20 mouse cellular contexts compared by ENCODE assay signal in the genomic region with DNA sequence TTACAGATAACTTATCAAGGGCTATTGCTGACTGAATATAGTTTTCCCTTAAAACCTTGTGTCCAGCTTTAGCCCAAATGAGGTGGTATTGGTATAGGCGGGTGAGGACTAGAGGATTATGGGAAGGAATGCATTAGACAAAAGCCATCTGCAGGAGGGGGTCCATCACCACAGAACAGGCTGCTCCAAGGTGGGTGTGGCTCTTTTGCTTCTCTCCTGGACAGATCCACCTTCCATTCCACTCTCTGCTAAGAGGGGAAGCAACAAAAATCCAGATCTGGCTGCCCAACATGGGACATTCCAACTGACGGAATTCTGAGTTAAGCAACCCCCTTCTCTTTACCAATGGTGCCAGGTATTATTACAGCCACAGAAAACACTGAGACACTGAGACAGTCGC. TPM values are rescaled to one million over a fixed set of nuclear protein-coding genes. Genes with fewer than 3 reads are reported as not detected.
DNase-seq lines count a peak whose midpoint lies in the region; ATAC-seq and TF ChIP-seq lines count a peak whose summit lies in the region.
"Had no signal": no experiment of that assay in that cellular context is flagged by ENCODE, and none has a peak within 500 bp of the region (broad histone marks: within the 10 kb centered on the region; RNA-seq: fewer than 3 reads in every experiment).

No protein-coding gene starts in this region.

- peaks cover 23% of the 10 kb centered on the region for H3K4me1 ChIP-seq in heart, postnatal 0 days (ENCODE audit: control insufficient read depth, insufficient read depth)
- peaks cover 10% of the 10 kb centered on the region; the same call in 1 of the 2 replicates for H3K4me1 ChIP-seq in brown adipose tissue, adult 24 weeks (ENCODE audit: control insufficient read depth, insufficient read depth, insufficient read length, low read length)
- H3K4me1 ChIP-seq: embryonic facial prominence, embryonic 12.5 days; forebrain, embryonic 13.5 days; forebrain, embryonic 15.5 days had no signal

- DNase-seq in heart, postnatal 0 days (ENCODE audit: low spot score), result no peak
- no peak for DNase-seq in heart, postnatal 4 days
- peak; percentile 82 for DNase-seq in R1 (ENCODE audit: low read depth, low spot score)
- no peak for DNase-seq in adrenal gland, postnatal 4 days (ENCODE audit: low spot score in 2 of 2)
- DNase-seq: adrenal gland, adult 8-10 months; adrenal gland, postnatal 14 days; cerebellum, adult 11-12 months; cerebellum, adult 2 months; cerebellum, adult 9-10 months; cerebellum, postnatal 10 days; cerebellum, postnatal 25 days; forebrain, postnatal 0 days had no signal

- 66% methylated on average over 3 of the region's 3 CpGs for WGBS in heart, postnatal 0 days

- no peak for TF ChIP-seq CTCF in heart, postnatal 0 days (IDR thresholded peaks at IDR 0.05; ENCODE audit: low read depth)

- no peaks in the 10 kb centered on the region for H3K9me3 ChIP-seq in heart, postnatal 0 days (replicated peaks; ENCODE audit: control insufficient read depth, low read length)
- H3K9me3 ChIP-seq: forebrain, embryonic 15.5 days; G1E had no signal

- 0 out of 2 replicates have a peak overlapping the region, but pooled peaks have one; percentile 37 for H3K27ac ChIP-seq in heart, postnatal 0 days (ENCODE audit: low read depth)
- H3K27ac ChIP-seq in brown adipose tissue, adult 24 weeks (replicated peaks; ENCODE audit: low read depth, low read length), result peak overlapping the region; percentile 33; the same call in 1 of the 2 replicates
- H3K27ac ChIP-seq: embryonic facial prominence, embryonic 10.5 days; embryonic facial prominence, embryonic 12.5 days; forebrain, embryonic 13.5 days; forebrain, embryonic 15.5 days had no signal

- no peak for TF ChIP-seq EP300 in heart, postnatal 0 days (IDR thresholded peaks at IDR 0.05; ENCODE audit: low read depth)

- no peak overlapping the region for H3K9ac ChIP-seq in heart, postnatal 0 days (replicated peaks; ENCODE audit: low read depth, low read length)
- H3K9ac ChIP-seq: embryonic facial prominence, embryonic 12.5 days; forebrain, embryonic 13.5 days; forebrain, embryonic 15.5 days; forebrain, postnatal 0 days had no signal

- no peak overlapping the region for H3K4me3 ChIP-seq in heart, postnatal 0 days (ENCODE audit: low read depth, low read length)
- H3K4me3 ChIP-seq in brown adipose tissue, adult 24 weeks (ENCODE audit: insufficient read depth, low read depth, low read length), result no peak overlapping the region
- H3K4me3 ChIP-seq: embryonic facial prominence, embryonic 10.5 days; embryonic facial prominence, embryonic 12.5 days; forebrain, embryonic 13.5 days; forebrain, embryonic 15.5 days had no signal

- no peak for ATAC-seq in heart, postnatal 0 days (ENCODE audit: insufficient read depth, low read depth)
- no peak for ATAC-seq in megakaryocyte, adult 5-6 weeks (ENCODE audit: poor library complexity, severe bottlenecking)
- ATAC-seq: forebrain, embryonic 13.5 days; forebrain, embryonic 15.5 days; forebrain, postnatal 0 days had no signal

- no peaks in the 10 kb centered on the region for H3K27me3 ChIP-seq in heart, postnatal 0 days (ENCODE audit: control insufficient read depth, insufficient read depth, low read length)
- H3K27me3 ChIP-seq: embryonic facial prominence, embryonic 12.5 days; forebrain, embryonic 13.5 days; forebrain, embryonic 15.5 days; Patski had no signal

- no peak overlapping the region for H3K4me2 ChIP-seq in heart, postnatal 0 days (ENCODE audit: low read depth, low read length)
- H3K4me2 ChIP-seq: embryonic facial prominence, embryonic 12.5 days; forebrain, embryonic 13.5 days; forebrain, embryonic 15.5 days had no signal

- H3K36me3 ChIP-seq in heart, postnatal 0 days (replicated peaks; ENCODE audit: control insufficient read depth, insufficient read depth, low read length), result peaks cover 14% of the 10 kb centered on the region; the same call in 1 of the 2 replicates
- H3K36me3 ChIP-seq: forebrain, embryonic 15.5 days had no signal

RNA-seq across cellular contexts. Expression of gene Hadh, which starts 13.0 kb away (rescaled TPM):
- 237 and 275 TPM in 2 replicates for total RNA-seq in heart, postnatal 0 days (2014; rRNA removed; ENCODE audit: low replicate concordance)
- 433 and 464 TPM in 2 replicates for polyA plus RNA-seq in heart, postnatal 0 days (2015; fragmentation: Nextera tagmentation; extraction: Ambion mirVana)
- 100 to 1,000 TPM; 416 to 432 TPM for total RNA-seq in heart, postnatal 4 days (2021)
- 1,641 and 1,655 TPM in 2 replicates for polyA plus RNA-seq in brown adipose tissue, adult 24 weeks (2012; ENCODE audit: insufficient read depth, insufficient read length, missing spikeins)
- 25.3 and 34.4 TPM in 2 replicates for total RNA-seq in megakaryocyte, adult 5-6 weeks (2015)
- 26.0 and 29.6 TPM in 2 replicates for total RNA-seq in megakaryocyte, adult 5-6 weeks (2017)
- 100 to 1,000 TPM; 379 to 452 TPM for total RNA-seq in adrenal gland, postnatal 4 days (2021)

RNA-seq across cellular contexts. Expression of gene Cyp2u1, which starts 44.1 kb away (rescaled TPM):
- total RNA-seq in heart, postnatal 0 days (2014; rRNA removed; ENCODE audit: low replicate concordance), result 18.4 and 47.2 TPM in 2 replicates
- 20.0 and 21.4 TPM in 2 replicates for polyA plus RNA-seq in heart, postnatal 0 days (2015; fragmentation: Nextera tagmentation; extraction: Ambion mirVana)
- 10 to 100 TPM; 23.9 to 25.0 TPM for total RNA-seq in heart, postnatal 4 days (2021)
- polyA plus RNA-seq in brown adipose tissue, adult 24 weeks (2012; ENCODE audit: insufficient read depth, insufficient read length, missing spikeins), result 28.2 and 36.0 TPM in 2 replicates
- total RNA-seq in megakaryocyte, adult 5-6 weeks (2015), result 0.18 TPM in 1 of 2 replicates, not detected in the other
- 0.15 and 0.20 TPM in 2 replicates for total RNA-seq in megakaryocyte, adult 5-6 weeks (2017)
- 1 to 10 TPM; 8.7 to 9.5 TPM for total RNA-seq in adrenal gland, postnatal 4 days (2021)
- polyA plus RNA-seq: G1E had no signal

Comparison
In these comparisons a context has a peak if more than half of its experiments do, and no peak if none do; other contexts are left out.
1. RNA of gene Cyp2u1, which starts 44.1 kb away (total RNA-seq): 18.4 to 47.2 TPM in heart, postnatal 0 days, 23.9 to 25.0 TPM in heart, postnatal 4 days and 8.7 to 9.5 TPM in adrenal gland, postnatal 4 days; 0.15 to 0.20 TPM in megakaryocyte, adult 5-6 weeks; every median in the first group is over 4 times any median in the second.